Mouse (Mus musculus): ENCODE measurements around the gene Trmt11. TPM values are rescaled to one million over a fixed set of nuclear protein-coding genes. Genes with fewer than 3 reads are reported as not detected.
"Not testable (repeated sequence)": the region's sequence is repeated elsewhere in the genome, so short reads cannot be mapped to it uniquely, and the experiment has no call there.

The Trmt11 gene
- polyA plus RNA-seq, 2 experiments, result 9.9 to 24.8 TPM

GRCm38 (mm10) chr10:30538538-30538815 is 62.1 kb downstream of the Trmt11 start:
- no peak for ATAC-seq (ENCODE audit: low FRiP score, low read depth)
- Histone ChIP-seq H3K4me1 (ENCODE audit: control insufficient read depth, insufficient read depth, low read length) (no peaks in the 10 kb centered on the region), H3K9me3 (ENCODE audit: control insufficient read depth, low read length) (no peaks in the 10 kb centered on the region), H3K27me3 (ENCODE audit: control insufficient read depth, insufficient read depth, low read length) (no peaks in the 10 kb centered on the region), H3K9ac (ENCODE audit: low read depth, low read length, severe bottlenecking) (no peak overlapping the region), H3K4me3 (replicated peaks; ENCODE audit: low read length) (no peak overlapping the region), H3K4me2 (replicated peaks; ENCODE audit: low read depth, low read length, severe bottlenecking) (no peak overlapping the region), H3K27ac (replicated peaks; ENCODE audit: low read depth, low read length) (no peak overlapping the region), H3K36me3 (ENCODE audit: control insufficient read depth, insufficient read depth, low read length) (peaks cover 14% of the 10 kb centered on the region; the same call in 1 of the 2 replicates)
- 31% methylated on average over 5 of the region's 5 CpGs for WGBS
- no peak for TF ChIP-seq POLR2A (IDR thresholded peaks at IDR 0.05; ENCODE audit: borderline replicate concordance, extremely low read depth, insufficient read depth, insufficient read length)
- DNase-seq (ENCODE audit: low spot score), result no peak

- H3K4me2 ChIP-seq (replicated peaks; ENCODE audit: low read depth, low read length, severe bottlenecking), result no peak overlapping the region
- no peak for TF ChIP-seq POLR2A (IDR thresholded peaks at IDR 0.05; ENCODE audit: borderline replicate concordance, extremely low read depth, insufficient read depth, insufficient read length)
- peaks cover 18% of the 10 kb centered on the region; the same call in 1 of the 2 replicates for H3K36me3 ChIP-seq (ENCODE audit: control insufficient read depth, insufficient read depth, low read length)
- H3K9me3 ChIP-seq (ENCODE audit: control insufficient read depth, low read length), result no peaks in the 10 kb centered on the region
- WGBS, result 58% methylated on average over 10 of the region's 10 CpGs
- DNase-seq (ENCODE audit: low spot score), result peak; percentile 48
- H3K27ac ChIP-seq (replicated peaks; ENCODE audit: low read depth, low read length), result no peak overlapping the region
- no peaks in the 10 kb centered on the region for H3K4me1 ChIP-seq (ENCODE audit: control insufficient read depth, insufficient read depth, low read length)
- H3K9ac ChIP-seq (ENCODE audit: low read depth, low read length, severe bottlenecking), result no peak overlapping the region
- ATAC-seq (ENCODE audit: low FRiP score, low read depth), result no peak
- no peak overlapping the region for H3K4me3 ChIP-seq (replicated peaks; ENCODE audit: low read length)
- no peaks in the 10 kb centered on the region for H3K27me3 ChIP-seq (ENCODE audit: control insufficient read depth, insufficient read depth, low read length)
These were observed 62.6 kb downstream of the Trmt11 start for GRCm38 (mm10) chr10:30537734-30538537.

DNA sequence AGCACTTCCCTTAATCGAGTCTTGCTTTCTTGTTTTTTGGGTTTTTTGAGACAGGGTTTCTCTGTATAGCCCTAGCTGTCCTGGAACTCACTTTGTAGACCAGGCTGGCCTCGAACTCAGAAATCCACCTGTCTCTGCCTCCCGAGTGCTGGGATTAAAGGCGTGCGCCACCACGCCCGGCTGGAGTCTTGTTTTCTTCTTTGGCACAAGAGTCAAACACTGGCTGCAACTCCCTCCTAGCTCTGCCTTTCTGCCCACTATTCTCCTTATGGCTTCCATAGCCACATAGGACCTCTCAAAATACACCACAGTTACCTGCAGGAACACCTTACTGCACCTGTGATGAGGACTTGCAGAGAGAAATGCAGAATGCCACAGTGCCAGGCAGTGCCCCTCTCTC is 64.6 kb downstream of the Trmt11 start:
- H3K4me1 ChIP-seq (ENCODE audit: control insufficient read depth, insufficient read depth, low read length); ATAC-seq (ENCODE audit: low FRiP score, low read depth); H3K4me3 ChIP-seq (replicated peaks; ENCODE audit: low read length); H3K27me3 ChIP-seq (ENCODE audit: control insufficient read depth, insufficient read depth, low read length); H3K27ac ChIP-seq (replicated peaks; ENCODE audit: low read depth, low read length); H3K9ac ChIP-seq (ENCODE audit: low read depth, low read length, severe bottlenecking); H3K4me2 ChIP-seq (replicated peaks; ENCODE audit: low read depth, low read length, severe bottlenecking); H3K9me3 ChIP-seq (ENCODE audit: control insufficient read depth, low read length); DNase-seq (ENCODE audit: low spot score): not testable (repeated sequence)
- WGBS, result 97% methylated on average over 7 of the region's 7 CpGs
- peaks cover 22% of the 10 kb centered on the region; the same call in 1 of the 2 replicates for H3K36me3 ChIP-seq (ENCODE audit: control insufficient read depth, insufficient read depth, low read length)

DNA sequence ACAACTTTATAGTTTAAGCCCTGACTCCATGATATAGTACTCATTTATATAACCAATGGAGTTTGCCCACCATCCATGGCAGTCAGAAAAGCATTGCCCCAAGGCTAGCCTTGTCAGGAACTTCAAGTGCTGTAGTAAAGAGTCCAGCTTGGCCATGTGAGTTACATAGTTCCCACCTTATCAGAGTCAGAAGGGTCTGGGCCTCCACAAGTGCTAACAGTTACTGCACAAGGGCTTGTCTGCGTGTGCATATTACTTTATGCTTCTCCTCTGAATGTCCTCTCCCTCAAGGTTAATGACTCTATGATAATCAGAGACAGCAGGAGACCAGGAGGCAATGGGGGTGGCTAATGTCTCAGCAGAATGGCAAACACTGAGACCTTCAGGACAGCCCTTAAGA is 73.4 kb downstream of the Trmt11 start:
- DNase-seq (ENCODE audit: low spot score) (no peak), ATAC-seq (ENCODE audit: low FRiP score, low read depth) (no peak)
- no peak overlapping the region for H3K9ac ChIP-seq (ENCODE audit: low read depth, low read length, severe bottlenecking)
- H3K36me3 ChIP-seq (ENCODE audit: control insufficient read depth, insufficient read depth, low read length), result peaks cover 4% of the 10 kb centered on the region
- H3K4me1 ChIP-seq (ENCODE audit: control insufficient read depth, insufficient read depth, low read length), result no peaks in the 10 kb centered on the region
- H3K9me3 ChIP-seq (ENCODE audit: control insufficient read depth, low read length), result no peaks in the 10 kb centered on the region
- WGBS, result 79% methylated on average over 1 of the region's 1 CpGs
- no peak for TF ChIP-seq POLR2A (IDR thresholded peaks at IDR 0.05; ENCODE audit: borderline replicate concordance, extremely low read depth, insufficient read depth, insufficient read length)
- no peaks in the 10 kb centered on the region for H3K27me3 ChIP-seq (ENCODE audit: control insufficient read depth, insufficient read depth, low read length)
- H3K27ac ChIP-seq (replicated peaks; ENCODE audit: low read depth, low read length), result no peak overlapping the region
- no peak overlapping the region for H3K4me3 ChIP-seq (replicated peaks; ENCODE audit: low read length)
- H3K4me2 ChIP-seq (replicated peaks; ENCODE audit: low read depth, low read length, severe bottlenecking), result no peak overlapping the region

DNA sequence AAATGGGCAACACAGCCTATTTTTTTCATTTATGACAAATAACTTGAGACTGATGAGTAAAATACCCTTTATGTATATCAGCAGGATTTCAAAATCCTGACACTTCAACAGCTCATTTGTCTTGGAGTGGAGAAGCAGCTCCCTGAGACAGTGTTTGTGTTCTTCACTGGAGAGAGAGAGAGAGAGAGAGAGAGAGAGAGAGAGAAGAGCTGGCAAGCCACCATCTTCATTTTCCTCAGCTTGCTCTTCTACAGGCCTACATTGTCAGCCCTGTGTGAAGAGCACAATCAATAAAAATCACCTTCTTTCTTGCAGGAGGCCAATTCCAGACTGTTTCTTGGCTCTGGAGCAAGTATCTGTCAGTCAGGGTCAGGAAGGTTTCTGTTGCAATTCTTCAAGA is 78.8 kb downstream of the Trmt11 start:
- Histone ChIP-seq H3K27me3 (ENCODE audit: control insufficient read depth, insufficient read depth, low read length) (no peaks in the 10 kb centered on the region), H3K9ac (ENCODE audit: low read depth, low read length, severe bottlenecking) (no peak overlapping the region), H3K36me3 (ENCODE audit: control insufficient read depth, insufficient read depth, low read length) (no peaks in the 10 kb centered on the region), H3K27ac (replicated peaks; ENCODE audit: low read depth, low read length) (no peak overlapping the region), H3K9me3 (ENCODE audit: control insufficient read depth, low read length) (no peaks in the 10 kb centered on the region), H3K4me1 (ENCODE audit: control insufficient read depth, insufficient read depth, low read length) (no peaks in the 10 kb centered on the region), H3K4me3 (replicated peaks; ENCODE audit: low read length) (no peak overlapping the region), H3K4me2 (replicated peaks; ENCODE audit: low read depth, low read length, severe bottlenecking) (no peak overlapping the region)
- TF ChIP-seq POLR2A (IDR thresholded peaks at IDR 0.05; ENCODE audit: borderline replicate concordance, extremely low read depth, insufficient read depth, insufficient read length), result no peak
- ATAC-seq (ENCODE audit: low FRiP score, low read depth) (no peak), DNase-seq (ENCODE audit: low spot score) (no peak)

DNA sequence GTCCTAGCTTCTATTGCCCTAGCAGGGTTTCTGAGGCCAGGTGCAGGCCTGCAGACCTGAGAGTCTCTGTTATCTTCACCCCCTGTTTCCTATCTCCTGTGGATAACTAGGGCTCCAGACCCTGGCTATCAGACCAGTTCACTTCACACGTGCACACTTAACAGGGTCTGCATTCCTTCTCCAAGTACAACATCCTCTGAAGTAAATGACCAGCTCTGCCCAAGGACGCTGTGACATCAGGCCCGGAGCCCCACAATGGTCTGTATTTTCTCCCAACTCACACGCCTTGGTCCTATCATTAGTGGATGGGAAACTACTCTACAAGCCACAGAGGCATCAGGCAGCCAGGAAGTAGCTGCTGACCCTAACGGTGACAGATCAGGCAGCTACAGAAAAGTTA is 81.4 kb downstream of the Trmt11 start:
- WGBS, result 79% methylated on average over 5 of the region's 5 CpGs
- DNase-seq (ENCODE audit: low spot score), result no peak

More for the DNA sequence above, 81.4 kb downstream of the Trmt11 start:
- Histone ChIP-seq H3K4me1 (ENCODE audit: control insufficient read depth, insufficient read depth, low read length) (no peaks in the 10 kb centered on the region), H3K9me3 (ENCODE audit: control insufficient read depth, low read length) (no peaks in the 10 kb centered on the region), H3K27me3 (ENCODE audit: control insufficient read depth, insufficient read depth, low read length) (no peaks in the 10 kb centered on the region), H3K27ac (replicated peaks; ENCODE audit: low read depth, low read length) (no peak overlapping the region), H3K4me3 (replicated peaks; ENCODE audit: low read length) (no peak overlapping the region), H3K36me3 (ENCODE audit: control insufficient read depth, insufficient read depth, low read length) (no peaks in the 10 kb centered on the region), H3K4me2 (replicated peaks; ENCODE audit: low read depth, low read length, severe bottlenecking) (no peak overlapping the region), H3K9ac (ENCODE audit: low read depth, low read length, severe bottlenecking) (no peak overlapping the region)
- TF ChIP-seq POLR2A (IDR thresholded peaks at IDR 0.05; ENCODE audit: borderline replicate concordance, extremely low read depth, insufficient read depth, insufficient read length), result no peak
- no peak for ATAC-seq (ENCODE audit: low FRiP score, low read depth)

All from limb, embryonic 14.5 days (tissue).